Mouse (Mus musculus) hindbrain, postnatal 0 days (tissue): Measurements from ENCODE around the gene Vav2. TPM values are rescaled to one million over a fixed set of nuclear protein-coding genes. Genes with fewer than 3 reads are reported as not detected.

ENCODE experiments used
- ATAC-seq: fragments of 200-750 bp; cut with Nextera tagmentation; 2 replicates; pipeline ENCODE4 v1.8.0; 2017; ENCODE audit warnings: mild to moderate bottlenecking, moderate TSS enrichment, moderate library complexity
- DNase-seq: peaks from one replicate; pipeline ENCODE4 v3.0.0-alpha.2; 2015; ENCODE audit warnings: low spot score
- H3K27ac ChIP-seq: fragments of 300-500 bp; sonication (generic); 2 replicates; pipeline ENCODE4 v1.5.1; 2014; ENCODE audit warnings: mild to moderate bottlenecking
- H3K27me3 ChIP-seq: fragments of 300-500 bp; sonication (generic); 2 replicates; pipeline ENCODE4 v1.6.1; 2014; ENCODE audit warnings: low read length, mixed read lengths; ENCODE audit not compliant: insufficient read depth
- H3K36me3 ChIP-seq: fragments of 300-500 bp; sonication (generic); 2 replicates; pipeline ENCODE4 v1.6.1; 2014; ENCODE audit warnings: low read length, mixed read lengths; ENCODE audit not compliant: insufficient read depth
- H3K4me1 ChIP-seq: fragments of 300-500 bp; sonication (generic); 2 replicates; pipeline ENCODE4 v1.6.1; 2014; ENCODE audit warnings: antibody characterized with exemption, low read length, mixed read lengths; ENCODE audit not compliant: insufficient read depth
- H3K4me2 ChIP-seq: fragments of 300-500 bp; sonication (generic); 2 replicates; pipeline ENCODE4 v1.6.1; 2014; ENCODE audit warnings: low read depth, mild to moderate bottlenecking, low read length, moderate library complexity, mixed read lengths
- H3K4me3 ChIP-seq: fragments of 300-500 bp; sonication (generic); 2 replicates; pipeline ENCODE4 v1.5.1; 2014; ENCODE audit warnings: low read length
- H3K9ac ChIP-seq: fragments of 300-500 bp; sonication (generic); replicated peaks from 2 replicates; pipeline ENCODE4 v1.6.1; 2014; ENCODE audit warnings: mild to moderate bottlenecking, low read length, moderate library complexity, mixed read lengths
- H3K9me3 ChIP-seq: fragments of 300-500 bp; sonication (generic); 2 replicates; pipeline ENCODE4 v1.6.1; 2016; ENCODE audit warnings: low read length, mixed read lengths
- CTCF ChIP-seq: IDR thresholded peaks from 2 replicates; pipeline ENCODE4 v1.5.1; 2016; ENCODE audit warnings: antibody characterized with exemption, control low read depth, low read depth
- WGBS: fragments of 180-500 bp; shearing (Covaris S2); extraction: QIAGEN DNeasy Blood & Tissue Kit; methylation state at CpG from one replicate; pipeline ENCODE4 v1.1.7; 2014; 5-methylcytosine and 5-hydroxymethylcytosine counted together
- microRNA-seq, 2 experiments: library from miRNA; unstranded; fragments of <30 nt; microRNA quantifications; one replicate each; pipeline ENCODE4; 2016
- polyA plus RNA-seq: library from polyadenylated mRNA; unstranded; fragments of >200 nt; fragmentation: Nextera tagmentation; extraction: Ambion mirVana; gene quantifications from 2 replicates; pipeline ENCODE4 v1.2.1, GENCODE M21; 2015
- total RNA-seq: library from RNA; depleted of rRNA; stranded (reverse); fragments of >200 nt; gene quantifications from 2 replicates; pipeline ENCODE4 v1.2.3, GENCODE M21; 2014; rRNA removed

The Vav2 gene
- total and polyA plus RNA-seq, 2 experiments from 2014 or later, result 8.2 to 44.9 TPM

DNA sequence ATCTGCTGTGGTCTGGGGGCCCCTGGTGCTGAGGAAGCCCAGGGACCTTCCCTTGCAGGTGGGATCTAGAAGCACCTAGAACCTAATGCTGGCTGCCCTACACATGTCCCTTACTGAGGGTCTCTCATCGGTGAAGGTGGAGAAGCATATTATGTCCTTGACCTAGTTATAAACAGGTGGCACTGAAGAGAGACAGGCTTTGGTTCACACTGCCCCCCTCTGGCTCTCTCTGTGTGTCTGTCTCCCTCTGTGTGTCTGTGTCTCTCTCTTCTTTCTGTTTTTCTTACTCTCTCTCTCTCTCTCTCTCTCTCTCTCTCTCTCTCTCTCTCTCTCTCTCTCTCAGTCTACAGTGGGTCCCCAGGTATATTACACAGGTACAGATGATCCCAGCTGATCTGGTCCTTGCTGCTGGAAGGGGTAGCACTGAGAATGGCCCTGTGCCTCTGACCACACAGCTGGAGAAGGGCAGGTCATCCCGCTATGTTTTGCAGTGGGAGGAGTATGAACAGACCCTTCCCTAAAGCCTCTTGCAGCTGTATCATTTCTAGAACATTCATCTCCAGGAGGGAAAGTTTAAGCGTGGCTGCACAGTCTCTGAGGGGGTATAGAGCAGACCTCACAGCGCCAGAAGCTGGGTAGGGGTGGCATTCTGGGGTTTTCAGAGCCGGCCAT, 197.9 kb downstream of the Vav2 start:
- ATAC-seq, result no peak
- no peak for DNase-seq

DNA sequence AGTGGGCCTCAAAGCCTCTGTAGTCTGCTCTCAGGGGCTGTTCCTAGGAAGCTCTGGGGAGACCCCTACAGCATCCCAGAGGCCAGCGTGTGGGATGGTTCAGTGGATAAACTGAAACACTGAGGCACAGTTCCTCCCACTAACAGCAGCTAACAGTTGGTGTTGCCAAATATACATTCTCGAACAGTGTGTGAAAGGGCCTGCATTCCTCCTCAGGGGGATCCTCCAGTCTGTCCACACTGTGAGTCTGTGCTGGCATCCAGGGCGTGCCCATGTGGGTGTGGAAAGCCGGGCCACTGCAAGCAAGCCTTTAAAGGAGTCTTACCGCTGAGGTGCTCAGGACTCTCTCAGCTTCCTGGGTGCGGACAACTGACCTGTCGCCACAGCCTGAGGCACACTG, 200.3 kb downstream of the Vav2 start:
- H3K4me3 ChIP-seq, result no peak overlapping the region
- H3K9me3 ChIP-seq, result no peaks in the 10 kb centered on the region
- no peak for DNase-seq
- H3K4me2 ChIP-seq, result no peak overlapping the region
- TF ChIP-seq CTCF, result no peak
- peaks cover 12% of the 10 kb centered on the region for H3K4me1 ChIP-seq
- WGBS, result 61% methylated on average over 7 of the region's 7 CpGs
- no peak overlapping the region for H3K9ac ChIP-seq
- no peak overlapping the region for H3K27ac ChIP-seq
- ATAC-seq, result no peak
- H3K27me3 ChIP-seq, result no peaks in the 10 kb centered on the region
- no peaks in the 10 kb centered on the region for H3K36me3 ChIP-seq

More for the DNA sequence above, 197.9 kb downstream of the Vav2 start:
- H3K36me3 ChIP-seq, result no peaks in the 10 kb centered on the region
- no peak overlapping the region for H3K4me2 ChIP-seq
- no peak overlapping the region for H3K9ac ChIP-seq
- no peak for TF ChIP-seq CTCF
- no peaks in the 10 kb centered on the region for H3K9me3 ChIP-seq
- no peak overlapping the region for H3K27ac ChIP-seq
- H3K4me3 ChIP-seq, result no peak overlapping the region
- H3K4me1 ChIP-seq, result no peaks in the 10 kb centered on the region
- no peaks in the 10 kb centered on the region for H3K27me3 ChIP-seq
- WGBS, result 66% methylated on average over 5 of the region's 5 CpGs

DNA sequence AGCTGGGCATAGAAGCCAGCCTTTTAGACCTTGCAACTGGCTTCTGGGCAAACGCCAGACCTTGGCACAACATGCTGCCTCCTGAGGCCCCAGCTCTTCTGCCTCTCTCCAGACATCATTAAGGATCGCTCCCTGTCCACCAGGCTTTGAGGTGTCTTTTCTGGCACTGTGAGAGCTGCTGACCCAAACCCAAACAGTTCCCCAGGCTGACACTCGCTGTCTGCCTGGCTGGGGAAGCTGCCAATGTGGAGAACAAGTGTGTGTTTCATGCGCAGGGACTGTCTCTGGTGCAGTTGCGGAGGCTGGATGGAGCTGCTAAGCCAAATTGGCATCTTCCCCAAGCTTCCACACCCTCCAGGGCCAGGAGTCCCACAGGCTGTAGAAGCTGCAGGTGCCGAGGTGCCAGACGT, 203.8 kb downstream of the Vav2 start:
- H3K4me1 ChIP-seq, result peaks cover 12% of the 10 kb centered on the region
- no peak overlapping the region for H3K4me3 ChIP-seq
- TF ChIP-seq CTCF, result no peak
- 43% methylated on average over 7 of the region's 7 CpGs for WGBS
- H3K36me3 ChIP-seq, result no peaks in the 10 kb centered on the region
- no peak overlapping the region for H3K9ac ChIP-seq
- H3K9me3 ChIP-seq, result no peaks in the 10 kb centered on the region
- no peak overlapping the region for H3K27ac ChIP-seq
- H3K27me3 ChIP-seq, result no peaks in the 10 kb centered on the region
- DNase-seq, result peak; percentile 55
- ATAC-seq, result peak; percentile 51; the same call in 1 of the 2 replicates
- H3K4me2 ChIP-seq, result no peak overlapping the region

DNA sequence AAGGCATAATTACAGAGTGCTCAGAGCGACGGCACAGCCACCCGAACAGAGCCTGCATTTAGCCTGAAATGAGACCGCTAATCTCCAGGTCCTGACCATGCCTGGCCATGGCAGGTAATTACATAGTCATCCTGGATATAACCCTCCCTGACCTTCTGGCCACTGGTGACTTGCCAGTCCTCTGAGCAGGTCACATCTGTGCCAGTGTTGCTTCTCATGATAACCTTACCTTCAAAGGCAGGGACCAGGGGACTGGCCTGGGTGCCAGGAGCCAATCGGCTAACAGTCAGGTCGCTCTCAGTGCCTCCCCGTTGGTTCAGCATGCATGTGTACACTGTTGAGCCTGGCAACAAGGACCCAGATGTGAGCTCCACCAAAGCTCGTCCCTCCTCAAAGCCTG, 208.3 kb downstream of the Vav2 start:
- no peak overlapping the region for H3K4me2 ChIP-seq
- H3K4me1 ChIP-seq, result peaks cover 12% of the 10 kb centered on the region
- H3K36me3 ChIP-seq, result no peaks in the 10 kb centered on the region
- no peak for DNase-seq
- H3K27me3 ChIP-seq, result no peaks in the 10 kb centered on the region
- H3K27ac ChIP-seq, result no peak overlapping the region
- TF ChIP-seq CTCF, result no peak
- 84% methylated on average over 8 of the region's 8 CpGs for WGBS
- no peaks in the 10 kb centered on the region for H3K9me3 ChIP-seq
- H3K4me3 ChIP-seq, result no peak overlapping the region
- no peak overlapping the region for H3K9ac ChIP-seq
- ATAC-seq, result no peak

DNA sequence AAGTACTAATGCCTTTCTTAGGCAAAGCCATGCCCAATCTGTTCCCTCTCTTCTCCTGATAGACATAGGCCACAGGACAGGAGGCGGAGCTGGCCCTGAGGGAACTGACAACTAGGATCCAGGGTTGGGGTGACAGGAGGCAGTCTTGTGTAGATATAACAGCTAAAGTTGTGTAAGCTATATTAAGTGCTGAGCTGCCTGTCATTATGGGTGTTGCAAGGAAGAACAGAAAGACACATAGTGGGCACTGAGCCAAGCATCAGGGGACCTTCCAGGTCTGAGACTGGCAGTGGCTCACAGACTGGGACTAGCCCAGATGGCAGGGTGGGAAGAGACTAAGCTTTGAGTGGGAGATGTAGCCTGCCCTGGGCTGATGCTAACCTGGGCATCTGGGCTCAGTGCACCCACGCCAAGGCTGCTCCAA, 208.7 kb downstream of the Vav2 start:
- H3K4me3 ChIP-seq, result no peak overlapping the region
- ATAC-seq (no peak), DNase-seq (peak; percentile 26)
- H3K9ac ChIP-seq, result no peak overlapping the region
- no peak overlapping the region for H3K4me2 ChIP-seq
- H3K27ac ChIP-seq, result no peak overlapping the region
- no peaks in the 10 kb centered on the region for H3K9me3 ChIP-seq
- H3K27me3 ChIP-seq, result no peaks in the 10 kb centered on the region
- 72% methylated on average over 2 of the region's 2 CpGs for WGBS
- no peaks in the 10 kb centered on the region for H3K36me3 ChIP-seq
- TF ChIP-seq CTCF, result no peak
- peaks cover 8% of the 10 kb centered on the region; the same call in 1 of the 2 replicates for H3K4me1 ChIP-seq

DNA sequence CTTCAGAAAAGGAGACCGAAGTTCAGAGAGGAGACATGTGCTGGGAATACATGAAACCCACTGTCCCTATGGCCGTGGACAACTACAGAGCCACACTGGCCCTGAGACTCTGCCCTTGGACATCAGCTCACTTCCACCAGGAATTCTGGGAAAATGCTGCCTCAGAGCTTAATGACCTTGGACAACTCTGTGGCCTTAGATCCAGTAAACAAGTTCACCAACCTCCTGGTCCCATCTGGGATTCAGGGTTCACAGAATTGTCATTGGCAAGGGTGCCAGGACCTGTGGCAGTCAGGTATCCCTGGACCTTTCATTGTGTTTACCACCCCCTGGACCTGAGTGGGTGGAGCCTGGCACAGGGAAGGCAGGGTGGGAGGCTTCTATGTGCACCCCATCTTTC, 211.3 kb downstream of the Vav2 start:
- DNase-seq (no peak), ATAC-seq (no peak)
- no peak overlapping the region for H3K4me3 ChIP-seq
- WGBS, result 75% methylated on average over 2 of the region's 2 CpGs
- H3K27me3 ChIP-seq, result no peaks in the 10 kb centered on the region
- H3K27ac ChIP-seq, result no peak overlapping the region
- no peak overlapping the region for H3K9ac ChIP-seq
- H3K36me3 ChIP-seq, result no peaks in the 10 kb centered on the region
- TF ChIP-seq CTCF, result no peak
- no peaks in the 10 kb centered on the region for H3K9me3 ChIP-seq
- H3K4me1 ChIP-seq, result peaks cover 2% of the 10 kb centered on the region; the same call in 1 of the 2 replicates
- no peak overlapping the region for H3K4me2 ChIP-seq

Small RNA genes within 50 kb of the gene (microRNA-seq; reads per million reads assigned to microRNA genes)
- gene Gm24049 (0 reads per million in 2 experiments), gene Mir7578 (0 reads per million in 2 experiments)

Other genes with a start within 250 kb of the Vav2 start
- 14.2 and 22.3 TPM in 2 replicates for gene Sardh, start 178.7 kb downstream of the Vav2 start, total RNA-seq
- gene Sardh, start 178.7 kb downstream of the Vav2 start, polyA plus RNA-seq, result 10.4 and 10.8 TPM in 2 replicates
- 29.9 and 30.9 TPM in 2 replicates for gene Brd3os, start 15.3 kb upstream of the Vav2 start, total RNA-seq
- 34.1 and 39.7 TPM in 2 replicates for gene Brd3os, start 15.3 kb upstream of the Vav2 start, polyA plus RNA-seq
- 33.7 TPM in 2 replicates for gene Brd3, start 80.6 kb upstream of the Vav2 start, total RNA-seq
- gene Brd3, start 80.6 kb upstream of the Vav2 start, polyA plus RNA-seq, result 84.0 and 95.5 TPM in 2 replicates
- 46.1 and 51.9 TPM in 2 replicates for gene Wdr5, start 88.1 kb upstream of the Vav2 start, total RNA-seq
- 34.5 and 35.1 TPM in 2 replicates for gene Wdr5, start 88.1 kb upstream of the Vav2 start, polyA plus RNA-seq
- gene Rxra, start 249.4 kb upstream of the Vav2 start, total RNA-seq, result 32.5 and 34.0 TPM in 2 replicates
- gene Rxra, start 249.4 kb upstream of the Vav2 start, polyA plus RNA-seq, result 3.5 and 3.9 TPM in 2 replicates